Mouse (Mus musculus): ENCODE measurements around the gene Gm10318.

Gm10318 gene

DNA sequence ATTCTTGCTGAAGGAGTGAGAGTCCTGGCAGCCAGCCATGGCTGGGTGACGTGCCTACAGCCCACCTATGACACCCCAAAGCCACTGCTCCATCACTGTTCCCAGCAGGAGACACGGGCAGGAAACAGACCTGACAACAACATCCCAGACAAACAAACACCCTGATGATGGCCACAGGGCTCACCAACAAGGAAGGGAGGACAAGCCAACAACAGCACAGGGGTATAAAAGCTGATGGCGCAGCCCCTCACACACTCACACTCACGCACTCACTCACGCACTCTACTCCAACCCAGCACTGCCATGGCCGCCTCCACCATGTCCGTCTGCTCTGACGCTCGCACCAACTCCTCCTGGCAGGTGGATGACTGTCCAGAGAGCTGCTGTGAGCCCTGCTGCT, at the start of gene Gm10318:
TSS of gene Gm10318 (plus strand) at position 301 of the 400 bp plus-strand sequence.
- no peak for DNase-seq

- DNase-seq: no peak
Observed at GRCm38 (mm10) chr10:77804095-77804494, 48.6 kb upstream of the Gm10318 start.

DNA sequence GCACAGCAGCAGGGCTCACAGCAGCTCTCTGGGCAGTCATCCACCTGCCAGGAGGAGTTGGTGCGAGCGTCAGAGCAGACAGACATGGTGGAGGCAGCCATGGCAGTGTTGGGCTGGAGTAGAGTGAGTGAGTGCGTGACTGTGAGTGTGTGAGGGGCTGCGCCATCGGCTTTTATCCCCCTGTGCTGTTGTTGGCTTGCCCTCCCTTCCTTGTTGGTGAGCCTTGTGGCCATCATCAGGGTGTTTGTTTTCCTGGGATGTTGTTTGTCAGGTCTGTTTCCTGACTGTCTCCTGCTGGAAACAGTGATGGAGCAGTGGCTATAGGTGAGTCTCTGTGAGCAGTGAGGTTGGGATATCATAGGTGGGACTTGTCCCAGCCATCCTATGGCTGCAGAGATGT, 40.9 kb upstream of the Gm10318 start, which contains the start of gene Gm9507:
TSS of gene Gm9507 (minus strand) at position 101 of the 400 bp plus-strand sequence.
- DNase-seq: no peak

- no peak for DNase-seq
Observed at GRCm38 (mm10) chr10:77814382-77814781, 38.3 kb upstream of the Gm10318 start, which contains the start of gene Gm2696. Gene Gm2696 (plus strand): TSS chr10:77814682.

DNA sequence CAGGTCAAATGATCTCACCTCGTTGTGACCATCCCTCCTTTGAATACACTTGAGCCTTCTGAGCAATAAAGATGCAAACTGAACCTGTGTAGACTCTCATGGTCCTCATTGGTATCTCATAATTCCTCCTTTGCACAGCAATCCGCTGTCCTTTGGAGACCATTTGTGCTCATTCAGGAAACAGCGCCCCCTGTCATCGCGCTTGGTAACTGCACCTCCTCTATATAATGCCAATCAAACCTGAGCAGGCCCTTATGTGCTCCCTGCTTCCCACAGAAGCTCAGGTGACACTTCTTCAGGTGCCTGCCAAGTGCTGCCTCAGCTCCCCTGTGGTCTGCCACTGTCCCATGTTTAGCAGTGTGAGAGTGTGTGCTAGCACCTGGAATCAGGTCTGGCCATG, 37.1 kb upstream of the Gm10318 start:
- DNase-seq: peak; percentile 6 to 9

DNA sequence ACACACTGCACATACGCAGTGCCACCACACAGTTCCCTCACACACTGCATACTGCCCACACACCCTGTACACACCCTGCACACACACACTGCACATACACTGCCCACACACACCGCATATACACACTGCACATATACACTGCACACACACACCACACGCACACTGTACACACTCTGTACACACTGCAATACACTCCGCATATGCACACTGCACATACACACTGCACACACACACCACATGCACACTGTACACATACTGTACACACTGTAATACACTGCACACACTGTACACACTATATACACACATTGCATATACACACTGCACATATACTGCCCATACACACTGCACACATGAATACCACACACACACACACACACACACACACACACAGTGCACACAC, 34.1 kb upstream of the Gm10318 start:
- DNase-seq: no peak

- DNase-seq: no peak
Observed at GRCm38 (mm10) chr10:77819203-77819602, 33.5 kb upstream of the Gm10318 start.

- DNase-seq: no peak
Observed at GRCm38 (mm10) chr10:77826951-77827350, 25.7 kb upstream of the Gm10318 start, which contains the start of gene Krtap10-4. Gene Krtap10-4 (minus strand): TSS chr10:77827095.

DNA sequence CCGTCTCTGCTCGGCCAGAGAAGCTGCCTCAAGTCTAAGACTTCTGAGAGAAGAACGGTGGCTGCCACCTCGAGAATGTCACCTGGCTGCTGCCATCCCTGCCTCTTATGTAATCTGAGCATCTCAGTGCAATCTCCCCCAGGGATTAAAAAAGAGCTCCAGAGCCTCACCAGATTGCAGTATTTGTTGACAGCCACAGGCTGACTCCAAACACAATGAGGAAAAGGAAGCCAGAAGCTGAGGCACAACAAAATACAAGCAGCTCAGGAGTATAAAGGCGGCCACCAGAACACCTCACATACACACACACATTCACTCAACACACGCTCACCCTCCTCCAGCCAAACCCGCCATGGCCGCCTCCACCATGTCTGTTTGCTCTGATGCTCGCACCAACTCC, 17.0 kb upstream of the Gm10318 start, which contains the start of gene Krtap10-10:
TSS of gene Krtap10-10 (plus strand) at position 301 of the 400 bp plus-strand sequence.
- no peak for DNase-seq

- DNase-seq: no peak
Observed at GRCm38 (mm10) chr10:77839006-77839405, 13.7 kb upstream of the Gm10318 start.

GRCm38 (mm10) chr10:77846503-77846902, 6.2 kb upstream of the Gm10318 start, which contains the start of gene Gm36176:
Gene Gm36176 (plus strand): TSS chr10:77846803.
- DNase-seq: no peak

DNA sequence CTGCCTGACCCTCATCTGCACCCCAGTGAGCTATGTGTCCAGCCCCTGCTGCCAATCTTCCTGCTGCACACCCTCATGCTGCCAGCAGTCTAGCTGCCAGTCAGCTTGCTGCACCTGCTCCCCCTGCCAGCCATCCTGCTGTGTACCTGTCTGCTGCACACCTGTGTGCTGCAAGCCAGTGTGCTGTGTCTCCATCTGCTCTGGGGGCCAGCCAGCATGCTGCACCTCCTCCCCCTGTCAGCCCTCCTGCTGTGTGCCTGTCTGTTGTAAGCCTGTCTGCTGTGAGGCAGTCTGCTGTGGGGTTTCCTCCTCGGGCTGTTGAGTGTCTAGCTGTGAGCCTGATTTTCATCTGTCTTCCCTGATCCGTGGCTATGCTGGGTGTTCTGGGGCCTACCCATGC, 5.7 kb upstream of the Gm10318 start:
- no peak for DNase-seq

DNA sequence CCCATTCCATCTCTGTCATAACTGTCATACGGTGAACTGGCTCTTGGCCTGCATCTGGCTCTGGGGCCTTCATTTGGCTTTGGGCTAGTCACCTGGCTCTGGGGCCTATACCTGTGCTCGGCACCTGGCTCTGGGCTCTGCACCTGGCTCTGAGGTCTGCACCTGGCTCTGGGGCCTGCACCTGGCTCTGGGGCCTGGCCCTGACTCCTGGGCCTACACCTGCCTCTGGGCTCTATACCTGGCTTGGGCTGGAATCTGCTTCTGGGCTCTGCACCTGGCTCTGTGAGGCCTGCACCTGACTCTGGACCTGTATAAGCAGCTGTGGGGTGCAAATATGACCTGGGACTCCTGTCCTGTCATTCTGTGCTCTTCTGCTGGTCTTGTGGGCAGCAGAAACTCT, 5.1 kb upstream of the Gm10318 start:
- no peak for DNase-seq

- no peak for DNase-seq
Observed at GRCm38 (mm10) chr10:77861675-77862074, 9.0 kb downstream of the Gm10318 start, which contains the start of gene Gm3285. Gene Gm3285 (plus strand): TSS chr10:77861975.

- peak; percentile 76 to 81 for DNase-seq
Observed at GRCm38 (mm10) chr10:77864067-77864761, 11.6 kb downstream of the Gm10318 start.

DNA sequence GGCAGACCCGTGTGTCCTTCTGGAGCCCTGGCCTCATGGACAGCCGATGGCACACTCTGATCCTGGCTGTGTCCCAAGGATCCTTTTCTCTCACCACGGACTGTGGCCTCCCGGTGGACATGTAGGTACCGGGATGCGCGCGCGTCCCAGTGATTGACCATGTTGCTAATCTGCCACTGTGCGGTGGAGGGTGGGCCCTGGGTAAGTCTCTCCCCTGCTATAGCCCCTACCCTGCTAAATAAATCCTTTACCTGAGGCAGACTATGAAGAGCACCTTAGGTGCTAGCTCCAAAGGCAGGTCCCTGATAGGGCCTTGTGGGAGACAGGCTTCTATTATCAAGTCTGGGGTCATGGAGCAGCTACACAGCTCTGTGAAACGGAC, 12.1 kb downstream of the Gm10318 start:
- DNase-seq: no peak

DNA sequence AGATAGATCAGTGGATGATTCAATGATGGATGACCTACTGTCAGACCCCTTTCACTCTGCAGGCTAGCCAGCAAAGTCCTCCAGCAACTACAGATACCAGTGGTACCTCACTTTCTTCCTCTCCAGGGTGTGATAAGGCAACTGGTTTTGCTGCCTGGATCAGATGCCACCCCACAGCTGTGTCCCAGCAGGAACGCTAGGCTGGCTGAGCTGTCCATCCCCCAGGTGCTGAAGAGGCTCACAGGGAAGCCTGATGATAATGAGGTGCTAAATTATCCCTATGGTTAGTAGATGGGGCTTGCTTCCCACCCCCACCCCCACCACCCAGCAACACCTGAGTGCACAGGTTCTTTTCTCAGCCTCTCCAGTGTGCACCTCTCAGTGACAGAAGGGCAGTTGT, 14.9 kb downstream of the Gm10318 start:
- DNase-seq: no peak

DNA sequence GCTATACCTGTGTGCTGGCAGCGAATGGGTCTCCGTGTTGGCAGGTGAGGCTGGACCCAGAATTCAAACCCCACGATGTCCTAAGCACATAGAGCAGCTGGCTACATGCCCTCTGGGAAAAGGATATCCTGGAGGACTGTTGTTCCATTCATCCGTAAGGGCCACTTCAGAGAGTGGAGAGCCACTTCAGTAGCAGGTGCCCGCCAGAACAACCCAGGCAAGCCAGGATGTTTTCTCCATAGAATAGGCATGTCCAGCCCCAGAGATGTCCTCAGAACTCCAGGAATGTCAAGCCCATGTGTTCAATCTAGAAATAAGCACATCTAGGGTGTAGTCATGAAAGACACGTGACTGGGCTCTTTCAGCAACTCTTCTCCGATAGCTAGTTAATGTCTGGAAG, 17.0 kb downstream of the Gm10318 start:
- peak; percentile 39 to 62 for DNase-seq

DNA sequence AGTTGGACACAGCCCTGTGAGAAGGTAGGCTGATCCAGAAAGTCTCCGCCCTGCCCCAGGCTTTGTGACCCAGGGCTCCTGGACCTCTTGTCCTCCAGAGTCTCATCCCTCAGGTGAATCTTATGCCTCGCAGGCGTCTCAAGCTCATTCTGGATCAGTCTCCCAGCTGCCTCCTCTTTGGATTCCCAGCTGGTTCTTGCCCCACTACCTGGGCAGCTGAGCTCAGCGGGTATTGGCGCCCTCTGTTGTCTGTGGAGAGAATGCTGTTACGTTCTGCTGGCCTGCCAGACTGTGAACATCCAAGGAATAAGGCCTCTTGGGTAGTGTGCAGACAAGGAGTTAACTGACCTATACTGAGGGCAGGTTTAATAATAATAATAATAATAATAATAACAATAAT, 26.3 kb downstream of the Gm10318 start:
- peak; percentile 28 to 42 for DNase-seq

DNA sequence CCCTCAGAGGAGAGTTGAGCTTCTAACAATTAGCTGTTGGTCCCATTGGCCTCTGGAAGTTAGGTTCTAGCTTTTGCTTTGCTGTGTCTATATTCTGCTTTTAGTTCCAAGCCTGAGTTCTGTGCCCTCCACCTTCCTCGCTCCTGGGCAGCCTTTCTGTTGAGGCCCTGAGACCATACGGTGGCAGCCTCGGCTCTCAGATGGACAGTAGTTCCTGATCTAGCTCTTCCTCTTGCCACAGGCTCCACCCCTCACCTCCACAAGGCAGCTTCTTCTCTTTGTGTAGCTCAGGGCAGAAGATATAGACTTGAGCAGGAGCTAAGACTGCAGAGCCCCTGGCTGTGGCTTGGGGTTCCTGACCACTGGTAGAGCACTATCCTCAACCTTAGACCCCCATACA, 27.6 kb downstream of the Gm10318 start:
- DNase-seq: no peak

DNA sequence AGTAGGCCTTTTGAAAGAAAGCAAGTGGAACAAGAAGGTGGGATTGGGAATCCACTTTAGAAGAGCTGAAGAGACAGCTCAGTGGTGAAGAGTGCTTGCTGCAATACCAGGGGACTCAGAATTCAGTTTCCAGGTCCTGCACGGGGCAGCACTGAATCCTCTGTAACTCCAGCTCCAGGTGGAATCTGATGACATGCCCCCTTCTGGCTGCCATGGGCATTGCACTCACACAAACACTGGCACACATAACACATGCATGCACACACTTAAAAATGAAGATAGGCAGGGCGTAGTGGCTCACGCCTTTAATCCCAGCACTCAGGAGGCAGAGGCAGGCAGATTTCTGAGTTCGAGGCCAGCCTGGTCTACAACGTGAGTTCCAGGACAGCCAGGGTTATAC, 29.9 kb downstream of the Gm10318 start:
- no peak for DNase-seq

- no peak for DNase-seq
Observed at GRCm38 (mm10) chr10:77886007-77886747, 33.5 kb downstream of the Gm10318 start.

GRCm38 (mm10) chr10:77890987-77891565, 38.4 kb downstream of the Gm10318 start:
- DNase-seq: no peak

- DNase-seq: no peak
Observed at GRCm38 (mm10) chr10:77895562-77895961, 42.9 kb downstream of the Gm10318 start.

All from lung, adult 18-20 months (tissue).